ENCODE assay signal across 8 mouse cellular contexts in the genomic region with DNA sequence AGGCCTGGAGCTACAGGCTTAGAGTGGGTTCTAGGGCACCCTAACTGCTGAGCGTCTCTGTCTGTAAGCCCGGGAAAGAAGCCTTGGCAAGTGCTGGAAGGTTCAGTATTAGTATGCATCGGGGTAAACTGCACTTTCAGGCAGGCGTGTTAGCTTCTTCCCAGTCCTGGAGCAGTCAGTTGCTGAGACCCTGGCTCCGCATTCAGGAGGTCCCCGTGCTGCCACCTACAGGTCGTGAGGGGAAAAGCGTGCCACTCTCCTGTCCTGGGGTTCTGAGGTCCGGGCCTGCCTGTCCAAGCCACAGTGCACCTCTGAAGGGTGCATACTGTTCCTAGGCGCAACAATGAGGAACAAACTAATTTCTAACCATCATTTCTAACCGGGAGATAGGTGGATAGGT. TPM values are rescaled to one million over a fixed set of nuclear protein-coding genes. Genes with fewer than 3 reads are reported as not detected.
DNase-seq lines count a peak whose midpoint lies in the region; ATAC-seq and TF ChIP-seq lines count a peak whose summit lies in the region.

No protein-coding gene starts in this region.

- peak; percentile 90 for ATAC-seq in hindbrain, postnatal 0 days

- no peak overlapping the region for H3K27ac ChIP-seq in hindbrain, postnatal 0 days
- H3K27ac ChIP-seq in left cerebral cortex, adult 2 months: no peak overlapping the region

- DNase-seq in T-cell, adult 2 months (ENCODE audit: low spot score): peak; percentile 3
- DNase-seq in cerebellum, adult 9-11 months: peak; percentile 44
- peak; percentile 79 for DNase-seq in gastrocnemius, adult 18-20 months (ENCODE audit: low spot score)
- peak; percentile 89 for DNase-seq in hindbrain, postnatal 0 days (ENCODE audit: low spot score)
- DNase-seq in left cerebral cortex, adult 2 months (ENCODE audit: extremely low spot score in 1 of 2, low spot score in 2 of 2): peak; percentile 72 to 74
- peak; percentile 86 for DNase-seq in mesoderm, embryonic 11.5 days (ENCODE audit: low read depth, low spot score)
- peak; percentile 54 for DNase-seq in right cerebral cortex, postnatal 25 days
- peak; percentile 43 for DNase-seq in yolk sac, embryonic 10.5 days (ENCODE audit: low spot score)

- no peaks in the 10 kb centered on the region for H3K36me3 ChIP-seq in hindbrain, postnatal 0 days (ENCODE audit: insufficient read depth, low read length)

- H3K9me3 ChIP-seq in hindbrain, postnatal 0 days (ENCODE audit: low read length): no peaks in the 10 kb centered on the region

- intact Hi-C loops in left cerebral cortex, adult 2 months (cut with DNase I): loop anchor here (1.0 to 10.0 kb wide), 3 partner anchors 185 to 656 kb away; no protein-coding TSS in a partner anchor

- no peaks in the 10 kb centered on the region for H3K27me3 ChIP-seq in hindbrain, postnatal 0 days (ENCODE audit: insufficient read depth, low read length)

- H3K9ac ChIP-seq in hindbrain, postnatal 0 days (replicated peaks; ENCODE audit: low read length): no peak overlapping the region

- no peaks in the 10 kb centered on the region for H3K4me1 ChIP-seq in hindbrain, postnatal 0 days (ENCODE audit: insufficient read depth, low read length)

- H3K4me2 ChIP-seq in hindbrain, postnatal 0 days (ENCODE audit: low read depth, low read length): no peak overlapping the region

- WGBS in hindbrain, postnatal 0 days: 3% methylated on average over 11 of the region's 11 CpGs

- H3K4me3 ChIP-seq in hindbrain, postnatal 0 days (ENCODE audit: low read length): no peak overlapping the region
- H3K4me3 ChIP-seq in left cerebral cortex, adult 2 months: no peak overlapping the region

- TF ChIP-seq CTCF in hindbrain, postnatal 0 days (IDR thresholded peaks at IDR 0.05; ENCODE audit: low read depth): peak; percentile 95
- TF ChIP-seq CTCF in left cerebral cortex, adult 2 months (IDR thresholded peaks at IDR 0.05): peak; percentile 95

RNA-seq across cellular contexts. Expression of a gene that starts 10.6 kb away (rescaled TPM):
- total RNA-seq in gastrocnemius, adult 18-20 months (2021): 1 to 10 TPM; 2.3 to 3.8 TPM
- 9.9 and 10.2 TPM in 2 replicates for total RNA-seq in hindbrain, postnatal 0 days (2014; rRNA removed)
- polyA plus RNA-seq in hindbrain, postnatal 0 days (2015; fragmentation: Nextera tagmentation; extraction: Ambion mirVana): 6.7 and 8.1 TPM in 2 replicates
- 1 to 10 TPM; 6.9 to 8.6 TPM for total RNA-seq in left cerebral cortex, adult 2 months (2021)

Comparison
In these comparisons a context has a peak if more than half of its experiments do, and no peak if none do; other contexts are left out.
1. DNase-seq: peak in every context shown above with its lines; median percentile 89 in hindbrain, postnatal 0 days; 86 in mesoderm, embryonic 11.5 days; 79 in gastrocnemius, adult 18-20 months; 73 in left cerebral cortex, adult 2 months; 54 in right cerebral cortex, postnatal 25 days; 44 in cerebellum, adult 9-11 months; 43 in yolk sac, embryonic 10.5 days; 3 in T-cell, adult 2 months.